Mouse (Mus musculus) monocyte, adult 2 months (primary cell): ENCODE results near the gene Gcfc2.
A peak's percentile ranks its signal among the peaks of the same experiment; 100 is the strongest.

Experiments used
- DNase-seq, 2 experiments: peaks; one replicate each; pipeline ENCODE4 v3.0.0; 2022; ENCODE audit warnings: low spot score in 2 of 2, low read depth in 1 of 2

The Gcfc2 gene

DNA sequence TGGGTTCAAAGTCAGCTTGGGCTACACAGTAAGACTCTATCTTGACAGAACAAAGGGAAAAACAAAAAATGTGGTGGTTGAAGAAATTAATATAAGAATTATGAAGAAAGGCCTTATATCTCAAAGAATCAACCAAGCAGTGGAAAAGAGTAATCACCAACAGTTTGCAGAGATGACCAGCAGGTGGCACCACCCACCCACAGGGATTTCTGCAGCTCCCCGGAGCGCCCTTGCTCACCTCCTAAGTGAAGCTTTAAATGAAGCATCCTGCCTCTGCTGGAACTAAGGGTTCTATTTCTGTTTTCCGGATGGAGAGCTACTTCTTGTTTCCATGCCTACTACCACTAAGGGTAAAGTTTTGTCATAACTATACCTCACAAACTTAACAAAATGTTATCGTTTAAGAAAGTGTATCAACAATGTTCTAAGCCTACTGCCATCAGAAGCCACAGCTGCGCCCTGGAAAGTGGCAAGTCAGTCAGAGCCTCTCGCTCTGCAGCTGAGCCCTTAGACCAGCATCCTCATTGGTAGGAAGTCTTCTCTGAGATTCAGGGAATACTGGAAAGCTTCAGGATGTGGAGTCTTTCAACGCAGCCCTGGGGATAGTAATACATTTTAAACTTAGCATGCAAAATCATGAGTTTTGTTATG is 52.6 kb downstream of the Gcfc2 start:
- no peak for DNase-seq

DNA sequence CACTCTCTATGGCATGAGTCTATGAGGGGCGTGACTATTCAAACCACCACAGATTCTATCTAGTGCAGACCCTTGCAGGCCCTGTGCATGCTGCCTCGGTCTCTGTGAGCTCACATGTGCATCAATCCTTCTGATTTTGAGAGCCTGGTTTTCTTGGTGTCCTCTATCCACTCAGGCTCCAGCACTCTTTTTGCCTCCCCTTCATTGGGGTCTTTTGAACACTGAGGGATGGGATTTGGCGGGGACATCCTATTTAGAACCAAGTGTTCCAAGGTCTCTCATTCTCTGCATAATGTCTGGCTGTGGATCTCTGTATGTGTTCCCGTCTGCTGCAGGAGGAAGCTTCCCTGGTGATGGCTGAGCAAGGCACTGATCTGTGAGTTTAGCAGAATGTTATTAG is 55.8 kb downstream of the Gcfc2 start:
- DNase-seq: no peak

DNA sequence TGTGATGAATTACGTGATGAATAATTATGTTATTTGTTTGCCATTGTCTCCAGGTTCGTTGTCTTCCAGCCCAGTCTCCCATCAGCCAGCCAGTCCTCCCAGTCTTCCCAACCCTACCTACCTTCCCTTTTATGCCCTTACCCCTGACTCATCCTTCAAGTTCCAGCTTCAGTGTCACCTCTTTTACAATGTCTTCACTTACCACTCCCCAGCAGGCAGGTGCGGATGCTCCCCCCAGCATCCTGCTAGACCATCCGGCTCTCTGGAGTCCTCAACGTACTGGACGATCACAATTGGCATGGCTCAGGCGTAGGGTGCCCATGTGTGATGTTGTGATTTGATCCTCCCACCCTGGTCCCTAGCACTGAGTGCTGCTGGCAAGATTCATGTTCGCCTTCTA is 62.7 kb downstream of the Gcfc2 start:
- no peak for DNase-seq

DNA sequence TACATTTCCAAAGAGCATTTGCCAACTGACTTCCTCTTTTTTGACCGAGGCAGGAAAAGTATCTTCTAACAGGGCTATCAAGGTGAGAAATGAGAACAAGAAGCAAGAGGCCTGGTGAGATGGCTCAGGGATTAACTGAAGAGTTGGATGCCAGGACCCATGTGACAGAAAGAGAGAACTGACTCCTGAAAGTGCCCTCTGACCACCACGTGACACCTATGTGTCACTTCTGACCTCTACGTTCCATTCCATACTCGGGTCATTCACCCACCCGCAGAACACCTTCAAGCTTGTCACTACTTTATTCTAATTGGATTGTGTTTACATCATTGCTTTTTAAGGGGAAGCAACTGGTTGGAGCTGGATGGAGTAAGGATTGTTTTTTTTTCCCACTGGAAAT is 63.1 kb downstream of the Gcfc2 start:
- no peak for DNase-seq

DNA sequence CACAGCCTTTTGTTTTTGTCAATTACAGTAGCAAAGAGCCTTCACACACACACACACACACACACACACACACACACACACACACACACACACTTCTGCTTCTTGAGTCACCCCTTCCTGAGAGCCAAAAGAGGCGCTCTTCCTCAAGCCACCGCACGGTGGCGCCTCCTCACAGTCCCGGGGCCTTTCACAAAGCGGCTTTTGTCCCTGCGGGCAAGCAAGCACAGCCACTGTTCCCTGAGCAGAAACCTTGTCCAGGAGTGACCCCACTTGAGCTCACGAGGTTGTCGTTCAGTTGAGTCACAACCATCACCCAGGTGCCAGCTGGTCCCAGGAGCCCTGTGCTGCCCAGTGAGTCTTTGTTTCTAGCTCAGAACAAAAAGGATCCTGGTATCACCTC is 63.5 kb downstream of the Gcfc2 start:
- peak in 1 of 2 experiments; percentile 45 for DNase-seq

DNA sequence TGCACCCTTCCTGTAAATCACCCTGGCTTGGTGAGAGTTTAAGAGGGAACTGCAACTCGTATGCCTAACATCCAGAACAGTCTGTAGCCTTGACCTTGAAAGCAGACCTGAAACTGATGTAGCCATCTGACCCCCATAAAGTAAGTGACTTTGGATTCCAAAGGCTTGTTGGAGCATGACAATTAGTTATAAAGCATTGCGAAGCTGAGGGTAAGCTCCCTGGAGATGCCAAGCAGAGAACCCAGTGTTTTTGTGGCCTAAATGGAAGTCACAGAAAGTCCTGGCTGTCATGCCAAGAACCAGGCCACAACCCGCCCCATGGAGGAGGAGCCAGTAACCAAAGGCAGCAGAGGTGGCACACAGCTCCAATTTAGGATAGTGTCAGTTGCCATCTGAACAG is 64.1 kb downstream of the Gcfc2 start:
- DNase-seq: no peak

DNA sequence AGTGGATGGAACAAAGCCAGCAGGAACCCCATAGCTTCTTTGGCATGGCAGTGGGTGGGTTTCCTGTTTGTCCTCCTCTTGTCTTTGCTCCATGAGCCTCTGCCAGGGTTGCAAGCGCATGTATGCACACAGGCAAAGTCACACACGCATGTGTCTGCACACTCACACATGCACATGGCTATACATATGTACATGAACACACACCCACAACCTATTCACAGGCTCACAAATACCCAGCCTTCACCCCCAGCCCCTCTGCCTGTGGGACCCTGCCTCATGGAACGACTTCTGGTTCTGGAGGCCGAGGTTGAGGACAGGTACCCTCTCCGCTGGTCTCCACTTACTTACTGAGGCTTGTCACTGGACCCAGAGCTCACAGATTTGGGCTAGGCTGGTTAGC is 64.9 kb downstream of the Gcfc2 start:
- no peak for DNase-seq

DNA sequence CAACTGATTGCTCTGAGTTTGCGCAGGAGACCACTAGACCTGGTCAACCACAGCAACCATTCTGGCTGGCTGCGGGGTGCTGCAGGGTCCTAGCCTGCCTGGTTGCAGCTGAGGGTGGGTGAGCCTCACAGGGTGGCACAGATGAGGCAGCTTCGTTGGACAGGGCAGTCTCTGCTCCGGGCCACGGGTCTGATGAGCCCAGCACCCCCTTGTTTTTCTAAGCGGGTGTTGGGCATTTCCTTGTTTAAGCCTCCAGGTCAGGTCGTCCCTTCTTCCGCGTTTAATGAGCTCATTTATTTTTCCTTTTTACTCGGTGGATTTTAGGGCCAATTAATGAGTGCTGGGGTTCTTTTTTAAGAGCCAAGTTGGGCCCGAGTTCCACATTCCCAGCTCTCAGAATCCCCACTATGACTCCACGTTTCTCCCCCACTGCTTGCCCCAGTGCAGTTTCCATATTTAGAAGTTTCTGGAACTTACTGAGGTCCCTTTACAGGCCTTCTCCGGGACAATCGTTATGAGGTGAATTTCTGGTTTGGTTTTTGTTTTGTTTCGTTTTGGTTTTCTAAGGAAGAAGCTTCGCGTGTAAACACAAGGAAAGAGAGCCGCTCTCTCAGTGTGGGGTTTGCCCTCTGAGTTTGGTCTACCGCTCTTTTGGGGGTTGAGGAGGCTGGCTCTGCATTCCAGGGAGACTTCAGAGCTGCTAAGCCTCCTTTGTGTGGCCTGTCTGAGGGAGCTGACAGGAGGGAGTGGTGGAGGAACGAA is 66.8 kb downstream of the Gcfc2 start:
- DNase-seq: no peak
